Mouse (Mus musculus): ENCODE measurements around the gene P2ry14. TPM values are rescaled to one million over a fixed set of nuclear protein-coding genes. Genes with fewer than 3 reads are reported as not detected.

The P2ry14 gene
- polyA plus RNA-seq (2012), result not detected in 2 replicates

DNA sequence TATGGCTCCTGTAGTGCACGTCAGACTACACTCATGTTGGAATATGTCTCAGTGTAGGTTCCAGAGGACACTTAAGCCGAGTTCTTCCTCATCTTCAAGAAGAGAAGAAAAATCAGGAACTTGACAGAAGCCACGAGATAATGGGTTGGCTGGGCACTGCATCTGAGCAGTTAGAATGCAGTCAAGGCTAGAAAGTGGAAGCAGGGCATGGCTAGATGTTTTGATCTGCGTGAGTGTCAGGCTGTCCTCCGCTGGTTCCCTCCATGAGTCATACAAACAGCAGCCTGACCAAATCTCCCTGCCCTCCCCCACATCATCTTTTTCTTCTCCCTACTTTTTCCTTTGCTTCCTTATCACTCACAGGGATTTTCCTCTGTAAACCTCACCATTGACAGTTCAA lies at the start of gene P2ry14:
P2ry14 (minus strand) TSS at position 195 of the 400 bp plus-strand sequence.
- no peak for TF ChIP-seq GATA1 (IDR thresholded peaks at IDR 0.05; ENCODE audit: low read length)

- no peak for TF ChIP-seq GATA1 (IDR thresholded peaks at IDR 0.05; ENCODE audit: low read length)
Observed at GRCm38 (mm10) chr3:59197329-59197948, 44.0 kb upstream of the P2ry14 start.

GRCm38 (mm10) chr3:59194938-59195337 lies 41.5 kb upstream of the P2ry14 start, which contains the start of gene Gpr87:
Gene Gpr87, minus strand, starts transcription at chr3:59195104.
- TF ChIP-seq GATA1 (IDR thresholded peaks at IDR 0.05; ENCODE audit: low read length), result no peak

DNA sequence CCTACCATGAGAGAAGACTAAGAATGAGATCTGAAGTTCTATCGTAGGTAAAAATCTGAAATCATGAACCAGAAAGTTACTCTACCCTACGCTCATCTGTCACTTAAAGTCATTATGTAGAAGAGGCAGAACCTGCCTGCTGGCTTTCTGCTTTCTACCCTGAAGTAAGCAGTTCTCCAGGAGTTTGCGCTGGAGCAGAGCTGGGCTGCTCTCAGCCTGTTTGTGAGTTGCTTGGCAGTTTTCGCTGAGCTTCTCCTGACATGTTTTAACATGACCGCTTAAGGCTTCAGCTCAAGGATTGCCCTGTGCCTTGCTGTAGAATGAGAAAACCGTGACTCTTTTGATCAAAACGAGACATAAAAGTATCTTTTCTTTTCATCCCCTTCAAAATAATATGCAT lies 40.7 kb upstream of the P2ry14 start:
- no peak for TF ChIP-seq GATA1 (IDR thresholded peaks at IDR 0.05; ENCODE audit: low read length)

DNA sequence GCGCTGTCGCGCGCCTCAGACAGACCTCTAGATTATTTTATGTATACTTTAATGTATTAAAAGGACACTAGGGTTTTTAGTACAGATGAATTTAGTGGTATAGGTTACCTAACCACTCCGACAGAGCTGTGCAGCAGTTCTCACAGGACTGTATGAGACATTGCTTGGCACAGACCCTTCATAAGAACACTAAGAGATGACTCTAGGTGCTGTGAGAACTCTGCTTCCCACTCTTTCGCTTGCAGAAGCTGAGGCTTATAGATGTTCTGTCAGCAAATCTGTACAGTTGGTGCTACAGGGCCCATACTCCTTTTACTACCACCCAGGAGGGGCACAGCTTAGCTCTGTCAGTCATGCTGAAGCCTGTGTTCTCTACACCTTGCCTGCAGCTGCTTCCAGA lies 38.3 kb upstream of the P2ry14 start:
- no peak for TF ChIP-seq GATA1 (IDR thresholded peaks at IDR 0.05; ENCODE audit: low read length)

DNA sequence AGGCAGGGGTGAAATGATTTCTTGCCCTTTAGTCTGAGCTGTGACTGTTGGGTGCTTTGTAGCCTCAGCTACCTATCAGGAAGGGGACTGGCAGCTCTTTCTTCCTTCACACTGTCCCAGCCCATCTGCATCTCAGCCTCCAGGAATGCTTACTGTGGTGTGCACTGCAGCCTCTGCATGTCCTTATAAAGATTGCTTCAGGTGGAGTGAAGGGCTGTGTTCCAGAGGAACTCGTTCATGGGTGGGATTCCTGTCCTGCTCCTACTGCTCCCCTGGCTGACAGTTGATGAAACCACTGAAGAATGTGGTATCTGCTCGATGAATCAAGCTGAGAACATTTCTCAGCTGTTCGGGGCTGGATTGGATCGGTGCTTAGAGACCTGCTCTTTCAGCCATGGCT lies 33.9 kb upstream of the P2ry14 start:
- TF ChIP-seq GATA1 (IDR thresholded peaks at IDR 0.05; ENCODE audit: low read length), result no peak

DNA sequence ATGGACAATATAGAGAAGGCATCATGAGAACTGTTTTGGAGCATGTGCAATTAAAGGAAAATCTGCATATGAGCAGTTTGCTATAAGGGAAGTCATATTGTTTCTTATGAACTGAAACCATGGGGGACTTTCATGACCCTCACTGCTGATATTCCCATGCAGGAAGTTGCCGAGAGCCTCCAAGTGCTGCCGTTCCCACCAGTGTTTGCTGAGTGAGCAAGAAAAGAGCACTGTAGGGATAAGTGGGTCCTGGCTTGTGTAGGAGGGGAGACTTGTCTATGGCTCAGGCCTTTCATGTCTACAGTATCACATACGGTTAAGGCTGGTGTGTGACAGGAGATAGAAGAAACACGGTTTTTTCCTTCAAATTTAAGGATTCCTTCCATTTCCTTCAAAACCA lies 32.2 kb upstream of the P2ry14 start:
- no peak for TF ChIP-seq GATA1 (IDR thresholded peaks at IDR 0.05; ENCODE audit: low read length)

- no peak for TF ChIP-seq GATA1 (IDR thresholded peaks at IDR 0.05; ENCODE audit: low read length)
Observed at GRCm38 (mm10) chr3:59182129-59182528, 28.7 kb upstream of the P2ry14 start.

DNA sequence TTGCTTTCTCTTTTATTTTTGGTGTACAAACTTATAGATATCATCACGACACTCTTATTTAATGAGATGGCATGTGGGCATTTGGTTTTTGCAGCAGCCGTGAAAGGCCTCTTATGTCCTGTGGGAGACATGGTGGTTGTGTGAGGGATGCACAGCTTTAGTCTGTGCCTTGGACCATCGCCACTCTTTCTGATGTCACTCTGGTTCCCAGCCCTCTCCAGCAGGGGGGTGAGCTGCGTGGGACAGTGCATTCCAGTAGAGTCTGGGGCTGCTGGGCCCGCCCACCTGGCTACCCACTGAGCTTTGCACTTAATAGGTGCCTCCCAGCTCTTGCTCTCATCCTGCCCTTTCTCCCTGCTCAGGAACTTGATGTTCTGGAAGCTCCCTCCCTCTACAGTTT lies 27.7 kb upstream of the P2ry14 start:
- TF ChIP-seq GATA1 (IDR thresholded peaks at IDR 0.05; ENCODE audit: low read length), result no peak

DNA sequence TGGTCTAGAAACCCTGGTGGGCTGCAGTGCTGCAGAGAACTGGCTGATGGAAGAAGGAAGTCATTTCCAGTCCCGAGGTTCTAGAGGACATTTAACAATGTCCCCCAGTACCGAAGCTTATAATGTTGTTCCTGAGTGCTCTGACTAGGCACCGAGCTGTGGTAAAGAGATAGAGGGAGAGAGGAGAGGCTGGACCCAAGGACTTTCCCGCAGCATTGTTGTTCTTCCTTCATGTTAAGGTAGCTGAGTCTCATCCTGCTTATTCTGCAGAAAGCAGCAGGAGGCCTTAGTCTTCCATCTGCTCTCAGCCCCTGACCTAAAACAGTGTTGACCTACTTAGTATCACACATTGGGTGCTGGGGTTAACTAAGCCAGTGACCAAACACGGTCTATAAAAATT lies 23.5 kb upstream of the P2ry14 start:
- no peak for TF ChIP-seq GATA1 (IDR thresholded peaks at IDR 0.05; ENCODE audit: low read length)

GRCm38 (mm10) chr3:59175234-59175633 lies 21.8 kb upstream of the P2ry14 start:
- no peak for TF ChIP-seq GATA1 (IDR thresholded peaks at IDR 0.05; ENCODE audit: low read length)

DNA sequence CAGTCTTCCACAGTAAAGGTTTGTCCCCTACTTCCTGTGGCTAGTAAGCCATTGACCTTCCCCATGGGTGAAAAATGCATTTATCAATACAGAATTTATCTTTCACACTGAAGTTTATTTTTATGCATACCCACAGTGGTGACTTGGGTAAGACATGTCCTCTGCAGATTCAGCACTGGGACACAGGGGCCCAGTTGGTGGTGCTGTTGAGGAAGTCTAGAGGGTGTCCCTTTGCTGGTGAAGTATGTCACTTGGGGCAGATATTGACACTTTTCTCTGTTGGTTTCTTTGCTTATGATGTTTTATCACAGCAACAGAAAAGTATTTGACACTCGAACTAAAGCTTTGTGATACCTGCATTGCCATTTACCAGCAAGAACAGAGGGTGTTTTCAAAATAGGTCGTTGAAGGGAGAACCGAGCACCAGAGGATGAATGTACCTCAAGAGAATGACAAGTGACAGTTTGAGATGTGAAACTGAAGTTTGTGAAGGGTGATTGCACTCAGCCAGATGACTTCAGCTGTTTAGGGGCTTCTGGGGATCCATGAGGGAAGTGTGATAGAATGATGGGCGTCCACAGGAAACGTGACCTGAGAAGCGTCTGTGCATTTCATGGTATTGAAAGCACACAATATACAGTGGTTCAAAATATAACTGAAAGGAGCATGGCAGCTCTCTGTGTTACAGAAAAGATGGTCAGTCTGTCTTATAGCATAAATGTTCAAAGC lies 21.2 kb upstream of the P2ry14 start:
- no peak for TF ChIP-seq GATA1 (IDR thresholded peaks at IDR 0.05; ENCODE audit: low read length)

- TF ChIP-seq GATA1 (IDR thresholded peaks at IDR 0.05; ENCODE audit: low read length), result no peak
Observed at GRCm38 (mm10) chr3:59169921-59170627, 16.7 kb upstream of the P2ry14 start.

- no peak for TF ChIP-seq GATA1 (IDR thresholded peaks at IDR 0.05; ENCODE audit: low read length)
Observed at GRCm38 (mm10) chr3:59169215-59169614, 15.8 kb upstream of the P2ry14 start.

- no peak for TF ChIP-seq GATA1 (IDR thresholded peaks at IDR 0.05; ENCODE audit: low read length)
Observed at GRCm38 (mm10) chr3:59168476-59168875, 15.1 kb upstream of the P2ry14 start.

GRCm38 (mm10) chr3:59167417-59168054 lies 14.1 kb upstream of the P2ry14 start:
- no peak for TF ChIP-seq GATA1 (IDR thresholded peaks at IDR 0.05; ENCODE audit: low read length)

All from G1E-ER4 (cell line).